Mouse (Mus musculus): ENCODE data around the gene Olfr743.

- TF ChIP-seq CTCF (IDR thresholded peaks at IDR 0.05; ENCODE audit: insufficient read depth, low read depth, low read length), result no peak
- TF ChIP-seq POLR2A (IDR thresholded peaks at IDR 0.05; ENCODE audit: insufficient read depth, low read depth, low read length), result no peak
These were observed at the start of gene Olfr743 for GRCm38 (mm10) chr14:50521539-50521938.

Measured in olfactory bulb, adult 2 months (tissue).